Mouse (Mus musculus) MEL (cell line): Measurements from ENCODE around the gene Creb5. TPM values are rescaled to one million over a fixed set of nuclear protein-coding genes. Genes with fewer than 3 reads are reported as not detected.

Source experiments
- DNase-seq: peaks from one replicate; pipeline ENCODE4 v3.0.0; 2011; ENCODE audit warnings: low read depth, low spot score
- H3K27ac ChIP-seq: 2 replicates; pipeline ENCODE4 v1.5.1; 2012; ENCODE audit warnings: low read depth, mild to moderate bottlenecking, control low read depth, low read length, moderate library complexity; ENCODE audit not compliant: control insufficient read depth
- H3K27me3 ChIP-seq, 2 experiments: fragments of 150-350 bp in 1 of 2; sonication (generic) in 1 of 2; 2 replicates each; pipeline ENCODE4 v1.6.1; 2012; ENCODE audit warnings: low read length in 2 of 2, mild to moderate bottlenecking in 2 of 2, improper control_type of control experiment in 1 of 2, moderate library complexity in 1 of 2; ENCODE audit not compliant: insufficient read depth in 2 of 2, control insufficient read depth in 1 of 2
- H3K36me3 ChIP-seq, 2 experiments: 2 replicates each; pipeline ENCODE4 v1.6.1; 2012 to 2014; ENCODE audit warnings: low read length in 2 of 2, improper control_type of control experiment in 1 of 2, inconsistent platforms in 1 of 2, mild to moderate bottlenecking in 1 of 2; ENCODE audit not compliant: insufficient read depth in 2 of 2, control insufficient read depth in 1 of 2
- H3K4me1 ChIP-seq, 2 experiments: fragments of 150-350 bp in 1 of 2; sonication (generic) in 1 of 2; 2 replicates each; pipeline ENCODE4 v1.6.1; 2012; ENCODE audit warnings: low read length in 2 of 2, improper control_type of control experiment in 1 of 2, mild to moderate bottlenecking in 1 of 2; ENCODE audit not compliant: insufficient read depth in 2 of 2, control insufficient read depth in 1 of 2
- H3K4me3 ChIP-seq, 2 experiments: fragments of 150-350 bp in 1 of 2; sonication (generic) in 1 of 2; 2 replicates each; pipeline ENCODE4 v1.5.1; 2012; ENCODE audit warnings: low read depth in 2 of 2, low read length in 2 of 2, mild to moderate bottlenecking in 2 of 2, moderate library complexity in 2 of 2, control low read depth in 1 of 2, improper control_type of control experiment in 1 of 2; ENCODE audit not compliant: control insufficient read depth in 1 of 2, insufficient read depth in 1 of 2
- H3K79me2 ChIP-seq: 2 replicates; pipeline ENCODE4 v1.6.1; 2012; ENCODE audit warnings: mild to moderate bottlenecking, low read length, moderate library complexity; ENCODE audit not compliant: control insufficient read depth, poor library complexity, insufficient read depth
- H3K9ac ChIP-seq: 2 replicates; pipeline ENCODE4 v1.6.1; 2012; ENCODE audit warnings: low read depth, mild to moderate bottlenecking, control low read depth, low read length, moderate library complexity; ENCODE audit not compliant: control insufficient read depth, poor library complexity, severe bottlenecking
- H3K9me3 ChIP-seq: fragments of 150-350 bp; sonication (generic); replicated peaks from 2 replicates; pipeline ENCODE4 v1.6.1; 2012; ENCODE audit warnings: mild to moderate bottlenecking, low read length, improper control_type of control experiment, moderate library complexity; ENCODE audit not compliant: insufficient read depth
- BHLHE40 ChIP-seq: IDR thresholded peaks from 2 replicates; pipeline ENCODE4 v1.6.1; 2012; ENCODE audit warnings: low read depth, mild to moderate bottlenecking, inconsistent platforms, low read length, improper control_type of control experiment, borderline replicate concordance
- CHD1 ChIP-seq: IDR thresholded peaks from 2 replicates; pipeline ENCODE4 v1.6.1; 2012; ENCODE audit warnings: low read depth, mild to moderate bottlenecking, inconsistent platforms, low read length, improper control_type of control experiment
- E2F4 ChIP-seq: IDR thresholded peaks from 2 replicates; pipeline ENCODE4 v1.6.1; 2011; ENCODE audit warnings: low read depth, low read length, improper control_type of control experiment, borderline replicate concordance
- ELF1 ChIP-seq: IDR thresholded peaks from 2 replicates; pipeline ENCODE4 v1.6.1; 2014; ENCODE audit warnings: low read depth, mild to moderate bottlenecking, inconsistent platforms, low read length, improper control_type of control experiment, moderate library complexity
- EP300 ChIP-seq, 2 experiments: IDR thresholded peaks; 2 replicates each; pipeline ENCODE4 v1.6.1; 2011; ENCODE audit warnings: improper control_type of control experiment in 2 of 2, low read length in 2 of 2, low read depth in 1 of 2, mild to moderate bottlenecking in 1 of 2
- GABPA ChIP-seq: IDR thresholded peaks from 2 replicates; pipeline ENCODE4 v1.6.1; 2012; ENCODE audit warnings: low read depth, mild to moderate bottlenecking, inconsistent platforms, low read length, improper control_type of control experiment, moderate library complexity
- GATA1 ChIP-seq: IDR thresholded peaks from 2 replicates; pipeline ENCODE4 v1.6.1; 2011; ENCODE audit warnings: low read depth, low read length, improper control_type of control experiment
- KAT2A ChIP-seq: conservative IDR thresholded peaks from 2 replicates; pipeline ENCODE4 v1.6.1; 2012; ENCODE audit warnings: low read depth, low read length, improper control_type of control experiment, inconsistent platforms
- MAFK ChIP-seq: IDR thresholded peaks from 2 replicates; pipeline ENCODE4 v1.6.1; 2011; ENCODE audit warnings: low read depth, mild to moderate bottlenecking, low read length, improper control_type of control experiment, borderline replicate concordance
- MAX ChIP-seq: IDR thresholded peaks from 2 replicates; pipeline ENCODE4 v1.6.1; 2011; ENCODE audit warnings: low read length, improper control_type of control experiment
- MEF2A ChIP-seq: IDR thresholded peaks from 2 replicates; pipeline ENCODE4 v1.6.1; 2014; ENCODE audit warnings: low read depth, mild to moderate bottlenecking, inconsistent platforms, low read length, improper control_type of control experiment; ENCODE audit not compliant: poor library complexity, insufficient replicate concordance, severe bottlenecking; ENCODE audit errors: extremely low read depth
- MYB ChIP-seq: IDR thresholded peaks from 2 replicates; pipeline ENCODE4 v1.6.1; 2011; ENCODE audit warnings: mild to moderate bottlenecking, low read depth, low read length, improper control_type of control experiment
- NRF1 ChIP-seq: IDR thresholded peaks from 2 replicates; pipeline ENCODE4 v1.6.1; 2014; ENCODE audit warnings: low read depth, mild to moderate bottlenecking, inconsistent platforms, low read length, improper control_type of control experiment, moderate library complexity; ENCODE audit not compliant: poor library complexity, insufficient read depth, severe bottlenecking
- POLR2A ChIP-seq, 2 experiments: IDR thresholded peaks; 2 replicates each; pipeline ENCODE4 v1.6.1; 2011 to 2012; ENCODE audit warnings: low read length in 2 of 2, mild to moderate bottlenecking in 2 of 2, control low read depth in 1 of 2, improper control_type of control experiment in 1 of 2, low read depth in 1 of 2, moderate library complexity in 1 of 2; ENCODE audit not compliant: control insufficient read depth in 1 of 2, insufficient read depth in 1 of 2, poor library complexity in 1 of 2
- POLR2AphosphoS2 ChIP-seq: IDR thresholded peaks from 2 replicates; pipeline ENCODE4 v1.6.1; 2011; ENCODE audit warnings: low read length, improper control_type of control experiment
- POLR2AphosphoS5 ChIP-seq: IDR thresholded peaks from 2 replicates; pipeline ENCODE4 v1.6.1; 2012; ENCODE audit warnings: low read depth, borderline replicate concordance, mild to moderate bottlenecking, inconsistent platforms, low read length, moderate library complexity, mixed read lengths
- RAD21 ChIP-seq: IDR thresholded peaks from 2 replicates; pipeline ENCODE4 v1.6.1; 2011; ENCODE audit warnings: mild to moderate bottlenecking, low read depth, low read length, improper control_type of control experiment
- RCOR1 ChIP-seq: IDR thresholded peaks from 2 replicates; pipeline ENCODE4 v1.6.1; 2012; ENCODE audit warnings: low read depth, mild to moderate bottlenecking, inconsistent platforms, low read length, improper control_type of control experiment
- SMC3 ChIP-seq: IDR thresholded peaks from 2 replicates; pipeline ENCODE4 v1.6.1; 2011; ENCODE audit warnings: low read depth, low read length, improper control_type of control experiment
- TAL1 ChIP-seq: IDR thresholded peaks from 2 replicates; pipeline ENCODE4 v1.6.1; 2012; ENCODE audit warnings: mild to moderate bottlenecking, inconsistent platforms, low read length, moderate library complexity, mixed read lengths
- UBTF ChIP-seq: IDR thresholded peaks from 2 replicates; pipeline ENCODE4 v1.6.1; 2012; ENCODE audit warnings: low read depth, mild to moderate bottlenecking, inconsistent platforms, low read length, improper control_type of control experiment, moderate library complexity, borderline replicate concordance; ENCODE audit not compliant: insufficient read depth
- USF1 ChIP-seq: IDR thresholded peaks from 2 replicates; pipeline ENCODE4 v1.6.1; 2014; ENCODE audit warnings: low read depth, mild to moderate bottlenecking, inconsistent platforms, low read length, improper control_type of control experiment, moderate library complexity
- USF2 ChIP-seq, 2 experiments: IDR thresholded peaks; 2 replicates each; pipeline ENCODE4 v1.6.1; 2011 to 2012; ENCODE audit warnings: improper control_type of control experiment in 2 of 2, low read length in 2 of 2, borderline replicate concordance in 1 of 2, inconsistent platforms in 1 of 2, low read depth in 1 of 2, mild to moderate bottlenecking in 1 of 2; ENCODE audit not compliant: insufficient read depth in 1 of 2
- ZC3H11A ChIP-seq: IDR thresholded peaks from 2 replicates; pipeline ENCODE4 v1.6.1; 2012; ENCODE audit warnings: low read depth, mild to moderate bottlenecking, inconsistent platforms, low read length, improper control_type of control experiment
- ZKSCAN1 ChIP-seq: IDR thresholded peaks from 2 replicates; pipeline ENCODE4 v1.6.1; 2012; ENCODE audit warnings: low read depth, mild to moderate bottlenecking, inconsistent platforms, low read length, improper control_type of control experiment, moderate library complexity
- ZMIZ1 ChIP-seq: IDR thresholded peaks from 2 replicates; pipeline ENCODE4 v1.6.1; 2012; ENCODE audit warnings: low read depth, mild to moderate bottlenecking, inconsistent platforms, low read length, improper control_type of control experiment, moderate library complexity
- polyA plus RNA-seq, 2 experiments: library from polyadenylated mRNA; stranded (reverse) in 1 of 2; unstranded in 1 of 2; fragments of >175 nt in 1 of 2; fragments of >200 nt in 1 of 2; gene quantifications; 2 replicates each; pipeline versions ENCODE4 v1.2.1 to v1.2.4; 2012; ENCODE audit warnings: low replicate concordance in 2 of 2, low read depth in 1 of 2; ENCODE audit not compliant: insufficient read length in 2 of 2, insufficient read depth in 1 of 2, missing spikeins in 1 of 2
- total RNA-seq: library from RNA; depleted of rRNA; stranded (reverse); fragments of 300-350 nt; gene quantifications from 2 replicates; pipeline ENCODE4 v1.2.3, GENCODE M21; 2012

The Creb5 gene
- total and polyA plus RNA-seq, 3 experiments: not detected

- no peak overlapping the region for H3K4me3 ChIP-seq
- no peaks in the 10 kb centered on the region for H3K79me2 ChIP-seq
- no peak overlapping the region for H3K27ac ChIP-seq
- TF ChIP-seq KAT2A (no peak), ZC3H11A (no peak), SMC3 (no peak), POLR2A (IDR thresholded peaks at IDR 0.05; ENCODE audit: control insufficient read depth in 1 of 2, insufficient read depth in 1 of 2, low read depth in 1 of 2, low read length in 2 of 2, poor library complexity in 1 of 2) (no peak), GATA1 (no peak), TAL1 (no peak), NRF1 (no peak), ZKSCAN1 (no peak), MEF2A (no peak), USF1 (no peak), GABPA (no peak), ZMIZ1 (no peak), POLR2AphosphoS2 (no peak), MAFK (no peak), MYB (no peak), EP300 (IDR thresholded peaks at IDR 0.05; ENCODE audit: low read depth in 1 of 2, low read length in 2 of 2) (no peak), ELF1 (no peak), RCOR1 (no peak), BHLHE40 (no peak)
- no peaks in the 10 kb centered on the region for H3K9me3 ChIP-seq
- H3K27me3 ChIP-seq: no peaks in the 10 kb centered on the region
- DNase-seq: no peak
- no peak overlapping the region for H3K9ac ChIP-seq
- H3K4me1 ChIP-seq: no peaks in the 10 kb centered on the region
- H3K36me3 ChIP-seq: no peaks in the 10 kb centered on the region
These were observed 102.2 kb downstream of the Creb5 start for GRCm38 (mm10) chr6:53389277-53389676.

- H3K9ac ChIP-seq: no peak overlapping the region
- TF ChIP-seq POLR2AphosphoS5: no peak
- TF ChIP-seq EP300 (IDR thresholded peaks at IDR 0.05; ENCODE audit: low read depth in 1 of 2, low read length in 2 of 2): no peak
- TF ChIP-seq ZKSCAN1: no peak
- no peak for TF ChIP-seq ZC3H11A
- no peak for TF ChIP-seq ELF1
- no peak for TF ChIP-seq RAD21
- TF ChIP-seq UBTF: no peak
- no peak for TF ChIP-seq E2F4
- no peak for TF ChIP-seq NRF1
- TF ChIP-seq MAX: no peak
- TF ChIP-seq GATA1: no peak
- TF ChIP-seq CHD1: no peak
- no peak for TF ChIP-seq MEF2A
- no peak for TF ChIP-seq USF2 (IDR thresholded peaks at IDR 0.05; ENCODE audit: borderline replicate concordance in 1 of 2, insufficient read depth in 1 of 2, low read depth in 1 of 2, low read length in 2 of 2)
- TF ChIP-seq USF1: no peak
- no peak for TF ChIP-seq POLR2A (IDR thresholded peaks at IDR 0.05; ENCODE audit: control insufficient read depth in 1 of 2, insufficient read depth in 1 of 2, low read depth in 1 of 2, low read length in 2 of 2, poor library complexity in 1 of 2)
- no peak for TF ChIP-seq POLR2AphosphoS2
- no peaks in the 10 kb centered on the region for H3K9me3 ChIP-seq
- no peaks in the 10 kb centered on the region for H3K79me2 ChIP-seq
- no peak for DNase-seq
- H3K4me1 ChIP-seq: no peaks in the 10 kb centered on the region
- H3K27ac ChIP-seq: no peak overlapping the region
- no peak overlapping the region for H3K4me3 ChIP-seq
- H3K36me3 ChIP-seq: no peaks in the 10 kb centered on the region
- H3K27me3 ChIP-seq: no peaks in the 10 kb centered on the region
These were observed 103.3 kb downstream of the Creb5 start for GRCm38 (mm10) chr6:53390413-53390812.
